Mouse (Mus musculus) liver, adult 2 months (tissue): ENCODE measurements at regions not wholly inside any gene's neighbourhood (a gene's known extent, or its start where the extent isn't known, plus 50 kb on each side); places are given as distances from the start of the nearest gene placed in this dataset.

Experiments used
- CTCF ChIP-seq: fragments of 200-500 bp; IDR thresholded peaks from 2 replicates; pipeline ENCODE4 v1.5.1; 2011; ENCODE audit warnings: low read depth, low read length, control low read depth
- POLR2A ChIP-seq: fragments of 200-500 bp; IDR thresholded peaks from 2 replicates; pipeline ENCODE4 v1.6.1; 2011; ENCODE audit warnings: low read length, control low read depth; ENCODE audit not compliant: insufficient read depth; ENCODE audit errors: extremely low read depth

GRCm38 (mm10) chr13:73395856-73396255, 67.5 kb upstream of the Ndufs6 start:
- TF ChIP-seq CTCF (no peak), POLR2A (no peak)
